Mouse (Mus musculus): ENCODE data around the gene Hoxb7. TPM values are rescaled to one million over a fixed set of nuclear protein-coding genes. Genes with fewer than 3 reads are reported as not detected.

Hoxb7 gene
- polyA plus RNA-seq, 1 experiment = 1.5 TPM

- 23% methylated on average over 28 of the region's 28 CpGs for WGBS
- peaks cover 5% of the 10 kb centered on the region; the same call in 1 of the 2 replicates for H3K4me1 ChIP-seq (ENCODE audit: control insufficient read depth, insufficient read depth, insufficient read length, low read length)
These were observed 31.4 kb downstream of the Hoxb7 start, which contains the start of gene Hoxb4 for GRCm38 (mm10) chr11:96317608-96318367. Gene Hoxb4, plus strand, starts transcription at chr11:96318267.

GRCm38 (mm10) chr11:96318368-96319070 is 32.1 kb downstream of the Hoxb7 start:
- H3K27me3 ChIP-seq (ENCODE audit: control insufficient read depth, insufficient read depth, low read length) = peaks cover 40% of the 10 kb centered on the region
- H3K27ac ChIP-seq (ENCODE audit: insufficient read depth, low read depth, low read length) = peak overlapping the region; percentile 75
- 2% methylated on average over 41 of the region's 45 CpGs for WGBS
- no peak; the same call in 1 of the 2 replicates for TF ChIP-seq POLR2A (IDR thresholded peaks at IDR 0.05; ENCODE audit: low read depth, low read length)
- TF ChIP-seq CTCF (IDR thresholded peaks at IDR 0.05; ENCODE audit: extremely low read depth, insufficient read length, insufficient replicate concordance, low read depth, low read length) = no peak
- H3K4me3 ChIP-seq (ENCODE audit: low read depth, low read length) = peak overlapping the region; percentile 70
- H3K4me1 ChIP-seq (ENCODE audit: control insufficient read depth, insufficient read depth, insufficient read length, low read length) = peaks cover 5% of the 10 kb centered on the region; the same call in 1 of the 2 replicates
- peaks cover 2% of the 10 kb centered on the region; the same call in 1 of the 2 replicates for H3K36me3 ChIP-seq (ENCODE audit: control insufficient read depth, insufficient read depth, low read length)

More at GRCm38 (mm10) chr11:96317608-96318367, 31.4 kb downstream of the Hoxb7 start, which contains the start of gene Hoxb4:
- TF ChIP-seq CTCF (IDR thresholded peaks at IDR 0.05; ENCODE audit: extremely low read depth, insufficient read length, insufficient replicate concordance, low read depth, low read length) (no peak), POLR2A (IDR thresholded peaks at IDR 0.05; ENCODE audit: low read depth, low read length) (no peak)
- Histone ChIP-seq H3K4me3 (ENCODE audit: low read depth, low read length) (peak within 1 kb of the TSS; percentile 70), H3K27me3 (ENCODE audit: control insufficient read depth, insufficient read depth, low read length) (peaks cover 41% of the 10 kb centered on the region), H3K27ac (ENCODE audit: insufficient read depth, low read depth, low read length) (peak within 1 kb of the TSS; percentile 75), H3K36me3 (ENCODE audit: control insufficient read depth, insufficient read depth, low read length) (peaks cover 2% of the 10 kb centered on the region; the same call in 1 of the 2 replicates)

DNA sequence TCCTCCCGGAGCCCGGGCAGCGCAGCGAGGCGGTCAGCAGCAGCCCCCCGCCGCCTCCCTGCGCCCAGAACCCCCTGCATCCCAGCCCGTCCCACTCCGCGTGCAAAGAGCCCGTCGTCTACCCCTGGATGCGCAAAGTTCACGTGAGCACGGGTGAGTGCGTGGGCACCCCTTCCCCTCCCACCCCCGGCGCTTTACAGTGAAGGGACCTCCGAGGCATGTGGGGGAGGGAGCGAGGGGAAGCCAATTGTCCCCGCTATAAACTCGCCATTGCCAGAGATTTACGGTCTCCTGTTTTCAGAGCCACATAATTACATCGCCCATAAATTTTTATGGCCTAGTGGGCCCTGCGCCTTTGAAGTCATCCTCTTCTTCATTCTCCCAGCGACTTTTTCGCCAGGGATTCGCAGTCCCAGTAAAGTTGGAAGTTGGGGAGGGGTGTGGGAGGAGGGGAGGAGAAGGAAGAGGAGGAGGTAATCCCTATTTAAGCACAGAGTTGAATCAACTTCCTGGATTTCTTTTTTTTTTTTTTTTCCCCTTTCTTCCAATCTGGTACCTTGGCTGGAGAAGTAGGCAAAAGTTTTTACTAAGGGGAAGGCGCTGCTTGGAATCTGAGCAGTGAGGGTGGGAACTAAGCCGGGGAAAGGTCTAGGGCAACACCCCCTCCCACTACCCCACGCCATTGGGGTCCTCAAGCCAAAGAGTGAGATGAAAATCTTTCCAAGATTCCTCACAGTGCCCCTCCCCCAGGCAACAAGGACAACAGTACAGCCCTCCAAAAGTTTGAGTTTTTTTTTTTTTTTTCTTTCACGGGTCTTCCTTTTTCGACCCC is 32.9 kb downstream of the Hoxb7 start:
- WGBS = 2% methylated on average over 30 of the region's 34 CpGs
- TF ChIP-seq CTCF (IDR thresholded peaks at IDR 0.05; ENCODE audit: extremely low read depth, insufficient read length, insufficient replicate concordance, low read depth, low read length) = no peak
- TF ChIP-seq POLR2A (IDR thresholded peaks at IDR 0.05; ENCODE audit: low read depth, low read length) = no peak
- Histone ChIP-seq H3K27ac (ENCODE audit: insufficient read depth, low read depth, low read length) (peak overlapping the region; percentile 72), H3K36me3 (ENCODE audit: control insufficient read depth, insufficient read depth, low read length) (peaks cover 2% of the 10 kb centered on the region; the same call in 1 of the 2 replicates), H3K4me1 (ENCODE audit: control insufficient read depth, insufficient read depth, insufficient read length, low read length) (peaks cover 5% of the 10 kb centered on the region; the same call in 1 of the 2 replicates), H3K4me3 (ENCODE audit: low read depth, low read length) (peak overlapping the region; percentile 70), H3K27me3 (ENCODE audit: control insufficient read depth, insufficient read depth, low read length) (peaks cover 35% of the 10 kb centered on the region)

DNA sequence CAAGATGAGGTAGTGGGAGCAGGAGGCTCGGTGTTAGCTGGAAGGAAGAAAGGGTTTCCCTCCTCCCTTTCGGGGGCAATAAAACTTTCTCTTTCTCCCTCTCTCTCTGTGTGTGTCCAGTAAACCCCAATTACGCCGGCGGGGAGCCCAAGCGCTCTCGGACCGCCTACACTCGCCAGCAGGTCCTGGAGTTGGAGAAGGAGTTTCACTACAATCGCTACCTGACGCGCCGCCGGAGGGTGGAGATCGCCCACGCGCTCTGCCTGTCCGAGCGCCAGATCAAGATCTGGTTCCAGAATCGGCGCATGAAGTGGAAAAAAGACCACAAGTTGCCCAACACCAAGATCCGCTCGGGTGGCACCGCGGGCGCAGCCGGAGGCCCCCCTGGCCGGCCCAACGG is 33.5 kb downstream of the Hoxb7 start:
- Histone ChIP-seq H3K27ac (ENCODE audit: insufficient read depth, low read depth, low read length) (peak overlapping the region; percentile 69), H3K27me3 (ENCODE audit: control insufficient read depth, insufficient read depth, low read length) (peaks cover 30% of the 10 kb centered on the region), H3K36me3 (ENCODE audit: control insufficient read depth, insufficient read depth, low read length) (peaks cover 2% of the 10 kb centered on the region; the same call in 1 of the 2 replicates), H3K4me3 (ENCODE audit: low read depth, low read length) (peak overlapping the region; percentile 70), H3K4me1 (ENCODE audit: control insufficient read depth, insufficient read depth, insufficient read length, low read length) (peaks cover 5% of the 10 kb centered on the region; the same call in 1 of the 2 replicates)
- 4% methylated on average over 29 of the region's 29 CpGs for WGBS
- TF ChIP-seq POLR2A (IDR thresholded peaks at IDR 0.05; ENCODE audit: low read depth, low read length) (no peak), CTCF (IDR thresholded peaks at IDR 0.05; ENCODE audit: extremely low read depth, insufficient read length, insufficient replicate concordance, low read depth, low read length) (no peak)

DNA sequence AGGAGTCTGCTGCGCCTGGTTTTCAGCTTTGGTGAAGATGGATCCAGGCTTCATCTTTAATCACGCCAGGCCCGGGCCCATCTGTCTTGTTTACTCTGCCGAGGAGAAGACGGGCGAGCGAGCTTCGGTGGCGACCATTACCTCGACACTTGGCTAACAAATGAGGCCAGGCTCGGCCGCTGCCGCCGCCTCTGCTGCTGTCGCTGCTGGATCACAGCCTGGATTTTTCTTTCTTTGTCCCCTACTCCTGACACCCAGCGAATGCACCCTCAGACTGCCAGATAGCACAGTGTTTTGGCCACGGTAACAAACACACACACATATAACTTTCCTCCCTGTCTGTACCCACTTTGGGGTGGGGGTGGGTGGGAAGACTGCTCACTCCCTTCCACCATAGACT is 34.3 kb downstream of the Hoxb7 start:
- TF ChIP-seq CTCF (IDR thresholded peaks at IDR 0.05; ENCODE audit: extremely low read depth, insufficient read length, insufficient replicate concordance, low read depth, low read length) (no peak), POLR2A (IDR thresholded peaks at IDR 0.05; ENCODE audit: low read depth, low read length) (no peak)
- 24% methylated on average over 17 of the region's 17 CpGs for WGBS
- peaks cover 2% of the 10 kb centered on the region; the same call in 1 of the 2 replicates for H3K36me3 ChIP-seq (ENCODE audit: control insufficient read depth, insufficient read depth, low read length)
- H3K4me3 ChIP-seq (ENCODE audit: low read depth, low read length) = peak overlapping the region; percentile 26
- H3K27ac ChIP-seq (ENCODE audit: insufficient read depth, low read depth, low read length) = peak overlapping the region; percentile 49
- H3K4me1 ChIP-seq (ENCODE audit: control insufficient read depth, insufficient read depth, insufficient read length, low read length) = peaks cover 5% of the 10 kb centered on the region; the same call in 1 of the 2 replicates
- peaks cover 30% of the 10 kb centered on the region for H3K27me3 ChIP-seq (ENCODE audit: control insufficient read depth, insufficient read depth, low read length)

DNA sequence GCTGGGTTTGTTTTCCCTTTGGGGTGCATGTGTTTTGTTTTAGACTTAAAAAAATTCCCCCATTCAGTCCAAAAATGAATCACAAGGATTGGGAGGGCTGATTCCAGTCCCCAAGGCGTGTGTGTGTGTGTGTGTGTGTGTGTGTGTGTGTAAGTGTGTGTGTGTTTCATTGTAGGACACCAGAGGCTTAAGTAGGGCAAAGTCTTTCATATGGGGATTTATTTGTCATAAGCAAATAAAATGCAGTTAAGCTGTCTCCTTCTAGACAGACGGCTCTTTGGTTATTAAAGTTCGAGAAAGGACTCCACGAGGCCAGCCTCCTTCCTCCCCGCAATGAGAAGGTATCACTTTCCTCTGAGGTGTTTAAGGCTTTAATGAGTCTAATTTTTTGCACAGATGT is 35.4 kb downstream of the Hoxb7 start:
- no peak overlapping the region for H3K4me3 ChIP-seq (ENCODE audit: low read depth, low read length)
- TF ChIP-seq CTCF (IDR thresholded peaks at IDR 0.05; ENCODE audit: extremely low read depth, insufficient read length, insufficient replicate concordance, low read depth, low read length) = no peak
- no peak for TF ChIP-seq POLR2A (IDR thresholded peaks at IDR 0.05; ENCODE audit: low read depth, low read length)

More for the DNA sequence above, 35.4 kb downstream of the Hoxb7 start:
- H3K36me3 ChIP-seq (ENCODE audit: control insufficient read depth, insufficient read depth, low read length) = peaks cover 2% of the 10 kb centered on the region; the same call in 1 of the 2 replicates
- H3K27me3 ChIP-seq (ENCODE audit: control insufficient read depth, insufficient read depth, low read length) = peaks cover 34% of the 10 kb centered on the region
- no peak overlapping the region for H3K27ac ChIP-seq (ENCODE audit: insufficient read depth, low read depth, low read length)
- 23% methylated on average over 5 of the region's 5 CpGs for WGBS
- H3K4me1 ChIP-seq (ENCODE audit: control insufficient read depth, insufficient read depth, insufficient read length, low read length) = peaks cover 5% of the 10 kb centered on the region; the same call in 1 of the 2 replicates
